Mouse (Mus musculus) urinary bladder, adult 2 months (tissue): ENCODE results near the gene Rgl1. TPM values are rescaled to one million over a fixed set of nuclear protein-coding genes. Genes with fewer than 3 reads are reported as not detected.

Source experiments
- DNase-seq: peaks from one replicate; pipeline ENCODE4 v3.0.0; 2022; ENCODE audit warnings: low spot score
- polyA plus RNA-seq: library from polyadenylated mRNA; depleted of rRNA; stranded (reverse); fragments of >200 nt; gene quantifications from 2 replicates; pipeline ENCODE4 v1.2.3, GENCODE M21; 2012; rRNA removed

The Rgl1 gene
- polyA plus RNA-seq, result 29.6 and 31.0 TPM in 2 replicates

- peak; percentile 95 for DNase-seq
Observed at GRCm38 (mm10) chr1:152766032-152766772, at the start of gene Rgl1, which contains the start of gene Arpc5. TSS of gene Rgl1 (minus strand) at chr1:152766351. TSS of gene Arpc5 (plus strand) at chr1:152766542.

DNA sequence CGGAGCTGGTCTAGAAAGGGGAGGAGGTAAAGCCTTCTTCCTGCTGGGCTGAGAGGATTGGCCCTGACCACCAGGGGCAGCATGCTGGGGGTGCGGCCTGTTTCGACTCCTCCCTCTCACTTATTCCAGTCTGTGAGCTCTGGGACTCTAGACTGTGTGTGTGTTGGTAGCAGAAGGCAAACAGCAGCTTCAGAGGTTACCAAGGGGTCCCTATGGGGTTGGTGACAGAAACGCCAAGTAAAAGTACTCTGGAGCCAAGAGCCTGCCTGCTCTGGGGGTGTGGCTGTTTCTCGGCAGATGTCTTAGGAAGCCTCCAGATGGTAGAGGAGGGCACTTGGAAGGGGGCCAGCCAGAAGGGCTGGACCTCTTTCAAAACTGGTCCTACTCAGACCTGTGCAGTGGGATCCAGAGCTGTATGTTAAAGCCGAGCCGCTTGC lies 49.1 kb upstream of the Rgl1 start:
- DNase-seq, result no peak

DNA sequence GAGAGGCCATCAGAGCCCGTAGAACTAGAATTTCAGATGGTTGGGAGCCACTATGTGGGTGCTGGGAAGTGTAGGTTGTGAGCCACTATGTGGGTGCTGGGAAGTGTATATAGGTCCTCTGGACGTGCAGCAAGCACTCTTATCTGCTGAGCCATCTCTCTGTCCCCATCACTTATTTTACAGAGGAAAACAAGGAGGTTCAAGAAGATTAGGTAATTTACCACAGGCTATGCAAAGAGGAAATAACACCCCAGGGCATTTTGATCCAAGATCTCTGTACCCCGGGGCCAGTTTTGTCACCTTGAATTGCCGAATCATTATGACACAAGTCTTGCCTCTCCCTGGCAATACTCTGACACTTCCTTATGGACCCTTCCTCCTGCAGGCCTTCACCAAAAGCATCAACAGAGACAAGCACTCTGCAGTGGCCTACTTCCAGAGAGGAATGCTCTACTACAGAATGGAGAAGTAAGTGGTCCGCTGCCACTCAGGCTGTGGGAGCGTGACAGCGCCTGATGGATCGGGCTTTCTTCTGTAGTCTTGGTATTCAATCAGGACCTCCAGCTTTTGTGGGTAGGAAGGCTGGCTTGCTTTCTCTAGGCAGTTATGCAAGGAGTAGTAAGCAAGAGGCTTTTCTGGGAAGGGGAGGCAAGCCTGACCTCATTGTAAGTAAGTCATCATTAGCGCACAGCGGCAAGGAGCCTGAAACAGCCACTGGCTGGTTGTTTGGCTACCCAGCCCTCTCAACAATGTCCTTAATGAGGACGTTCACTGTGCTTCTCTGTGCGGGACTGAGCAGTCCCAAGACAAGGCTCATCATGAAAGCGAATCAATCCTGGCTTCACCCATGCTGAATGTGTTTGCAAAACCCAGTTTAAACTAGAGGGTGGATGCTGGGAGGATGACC lies 44.6 kb upstream of the Rgl1 start:
- DNase-seq, result no peak

DNA sequence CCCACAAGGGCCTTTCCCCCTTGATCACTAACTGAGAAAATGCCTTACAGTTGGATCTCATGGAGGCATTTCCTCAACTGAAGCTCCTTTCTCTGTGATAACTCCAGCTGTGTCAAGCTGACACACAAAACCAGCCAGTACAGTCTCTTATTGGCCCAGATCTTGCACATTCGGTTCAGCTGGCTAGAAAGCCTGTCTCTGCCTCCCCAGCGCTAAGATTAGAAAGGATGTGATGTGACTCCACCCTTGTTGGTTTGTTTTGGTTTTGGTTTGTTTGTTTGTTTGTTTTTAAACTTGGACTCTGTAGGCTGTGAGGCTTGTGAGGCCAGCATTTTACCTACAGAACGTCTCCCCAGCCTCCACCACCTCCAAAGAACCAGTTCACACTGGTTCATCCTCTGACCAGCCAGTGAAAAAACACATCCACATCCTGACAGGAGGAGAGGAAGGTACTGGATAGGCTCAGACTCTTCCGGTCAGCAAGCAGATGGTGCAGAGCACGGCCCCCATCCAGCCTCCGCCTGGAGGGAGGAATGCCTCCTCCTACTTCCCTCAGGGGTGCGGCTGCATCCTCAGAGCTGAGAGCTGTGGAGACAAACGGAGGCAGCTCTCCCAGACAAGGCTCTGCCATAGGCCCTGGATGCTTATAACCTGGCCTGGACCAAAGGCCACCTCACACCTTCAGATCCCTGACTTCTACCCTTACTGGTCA lies 43.5 kb upstream of the Rgl1 start:
- DNase-seq, result no peak

GRCm38 (mm10) chr1:152808392-152808680 lies 42.2 kb upstream of the Rgl1 start:
- DNase-seq, result no peak

DNA sequence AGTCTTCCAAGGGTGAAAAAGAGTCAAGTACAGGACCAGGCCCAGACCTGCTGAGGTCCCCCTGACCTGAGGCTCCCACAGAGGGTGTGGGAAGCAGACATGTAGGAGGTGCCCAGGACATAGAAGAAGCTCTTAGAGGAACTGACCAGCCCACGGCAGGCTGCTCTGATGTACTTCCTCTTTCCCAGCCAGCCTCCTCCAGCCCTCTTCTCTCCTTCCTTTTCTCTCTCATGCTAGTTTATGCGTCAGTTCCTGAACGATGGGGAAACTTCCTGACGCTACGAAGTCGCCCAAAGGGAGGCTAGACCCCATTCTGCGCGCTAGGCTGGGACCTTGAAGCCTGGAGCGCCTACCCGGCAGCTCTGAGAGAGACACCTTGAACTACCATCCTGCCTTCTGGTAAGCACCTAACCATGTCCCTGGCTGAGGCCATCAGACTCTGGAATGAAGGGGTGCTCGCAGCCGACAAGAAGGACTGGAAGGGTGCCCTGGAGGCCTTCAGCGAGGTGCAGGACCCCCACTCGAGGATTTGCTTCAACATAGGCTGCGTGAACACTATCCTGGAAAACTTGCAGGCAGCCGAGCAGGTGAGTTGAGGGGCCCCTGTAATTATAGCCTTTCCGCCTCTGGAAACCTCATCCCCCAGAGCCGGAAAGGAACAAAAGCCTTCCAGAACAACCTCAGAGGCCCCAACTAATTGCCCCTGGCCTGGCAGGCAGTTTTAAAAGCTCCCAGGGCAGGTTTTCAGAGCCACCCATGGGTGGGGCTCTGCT lies 41.7 kb upstream of the Rgl1 start:
- no peak for DNase-seq

GRCm38 (mm10) chr1:152804907-152805306 lies 38.8 kb upstream of the Rgl1 start:
- no peak for DNase-seq

- no peak for DNase-seq
Observed at GRCm38 (mm10) chr1:152800633-152801176, 34.6 kb upstream of the Rgl1 start.

DNA sequence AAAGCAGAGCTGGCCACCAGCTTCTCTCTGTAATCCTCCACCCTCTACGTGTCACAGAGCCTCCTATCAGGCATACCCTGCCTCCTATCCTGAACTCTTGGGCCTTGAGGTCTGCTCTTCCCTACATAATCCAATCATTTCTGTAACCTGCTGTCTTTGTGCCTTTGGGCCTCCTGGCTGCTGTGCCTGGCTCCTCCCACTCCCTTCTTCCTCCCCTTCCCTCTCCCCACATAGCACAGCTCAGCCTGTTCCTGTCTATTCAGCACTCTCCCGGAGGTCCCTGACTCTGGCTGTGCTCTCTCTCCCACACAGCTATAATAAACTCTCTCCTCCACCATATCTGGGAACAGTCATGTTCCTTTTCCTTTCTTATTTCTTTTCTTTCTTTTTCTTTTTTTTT lies 33.7 kb upstream of the Rgl1 start, which contains the start of gene Ncf2:
Ncf2 (plus strand) TSS at position 298 of the 400 bp plus-strand sequence.
- DNase-seq, result no peak

- no peak for DNase-seq
Observed at GRCm38 (mm10) chr1:152798125-152798524, 32.0 kb upstream of the Rgl1 start.

DNA sequence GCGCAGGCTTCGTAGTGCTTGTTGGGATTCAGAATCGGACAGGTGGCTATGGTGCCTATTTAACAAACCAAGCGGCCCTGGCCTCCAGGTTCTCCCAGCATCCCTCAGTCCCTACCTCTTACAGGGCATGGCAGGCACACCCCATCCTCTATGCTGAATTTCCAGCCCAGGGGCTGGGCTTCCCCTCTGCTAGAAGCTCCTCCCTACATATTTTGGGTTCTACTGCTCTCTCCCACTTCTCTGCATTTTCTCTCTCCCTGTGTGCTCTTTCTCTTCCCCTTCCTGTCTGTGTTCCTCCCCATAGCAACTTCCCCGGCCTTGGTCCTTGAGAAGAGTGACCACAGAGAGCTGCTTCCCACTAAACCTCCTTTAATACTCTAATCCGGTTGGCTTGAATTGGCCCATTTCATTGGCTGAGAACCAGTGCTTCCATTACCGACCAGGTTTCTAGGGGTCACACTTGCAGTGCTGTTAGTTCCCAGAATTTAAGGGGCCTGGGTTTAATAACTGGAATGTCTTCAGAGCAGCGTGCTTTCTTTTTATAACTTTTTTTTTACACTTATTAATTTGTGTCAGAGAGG lies 30.6 kb upstream of the Rgl1 start:
- no peak for DNase-seq

- no peak for DNase-seq
Observed at GRCm38 (mm10) chr1:152795688-152796255, 29.6 kb upstream of the Rgl1 start.

DNA sequence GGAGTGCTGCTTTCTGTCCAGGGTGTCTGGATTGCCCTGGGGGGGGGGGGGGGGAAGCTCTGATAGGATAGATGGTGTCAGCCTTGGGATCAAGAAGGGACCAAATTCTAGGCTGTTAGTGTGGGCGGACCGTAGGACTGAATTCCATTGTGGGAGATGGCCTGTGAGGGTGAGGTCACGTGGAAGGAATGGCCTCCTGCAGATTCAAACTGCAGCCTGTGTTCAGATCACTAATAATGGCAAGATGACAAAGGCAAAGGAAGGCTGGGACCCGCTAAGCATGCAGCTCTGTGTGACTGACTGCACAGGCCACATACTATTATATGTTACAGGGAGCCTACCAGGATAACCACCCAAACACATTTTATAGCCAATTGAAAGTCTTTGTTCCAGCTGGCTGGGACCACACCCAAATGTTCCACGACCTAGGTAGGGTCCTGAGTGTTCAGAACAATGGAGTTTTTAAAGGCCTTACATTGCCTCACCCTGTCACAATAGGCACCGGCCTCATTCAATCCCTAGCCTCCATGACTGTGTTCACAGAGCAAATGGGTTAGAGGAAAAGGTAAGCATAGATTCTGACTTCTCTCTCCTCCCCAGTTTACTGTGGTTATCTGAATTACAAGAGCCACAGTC lies 27.5 kb upstream of the Rgl1 start:
- DNase-seq, result no peak

DNA sequence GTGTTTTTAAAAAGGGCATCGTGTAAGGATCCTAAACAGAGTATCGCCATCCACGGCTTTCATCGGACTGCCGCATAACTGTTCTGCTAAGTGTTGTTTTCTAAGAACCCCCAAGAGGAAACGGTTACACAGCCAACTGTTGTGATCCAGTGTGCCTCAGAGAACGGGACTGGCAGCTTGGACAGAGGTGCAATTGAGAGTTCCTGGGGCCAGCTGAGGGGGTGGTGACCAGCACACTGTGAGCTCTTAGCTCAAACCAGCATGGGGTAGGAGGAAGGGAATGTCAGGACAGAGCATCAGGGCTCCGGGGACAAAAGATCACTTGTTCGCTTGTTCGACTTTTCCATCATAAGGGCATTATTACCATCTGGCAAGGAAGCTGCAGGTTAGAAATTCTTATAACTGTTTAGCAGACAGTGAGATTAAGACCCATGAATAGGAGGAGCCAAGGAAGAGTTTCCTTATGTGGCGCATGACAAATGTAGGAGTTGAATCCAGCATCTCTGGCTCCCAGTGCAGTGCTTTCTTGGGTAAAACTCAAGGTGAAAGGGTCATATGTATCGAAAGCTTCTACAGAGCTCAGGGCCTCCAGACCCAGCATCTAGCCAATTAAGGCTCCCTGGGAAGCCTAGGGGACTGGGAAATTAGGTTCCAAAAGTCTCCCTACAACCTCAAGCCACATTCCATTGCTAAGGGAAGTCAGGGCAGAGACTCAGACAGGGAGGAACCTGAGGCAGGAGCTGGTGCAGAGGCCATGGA lies 26.8 kb upstream of the Rgl1 start:
- DNase-seq, result no peak

DNA sequence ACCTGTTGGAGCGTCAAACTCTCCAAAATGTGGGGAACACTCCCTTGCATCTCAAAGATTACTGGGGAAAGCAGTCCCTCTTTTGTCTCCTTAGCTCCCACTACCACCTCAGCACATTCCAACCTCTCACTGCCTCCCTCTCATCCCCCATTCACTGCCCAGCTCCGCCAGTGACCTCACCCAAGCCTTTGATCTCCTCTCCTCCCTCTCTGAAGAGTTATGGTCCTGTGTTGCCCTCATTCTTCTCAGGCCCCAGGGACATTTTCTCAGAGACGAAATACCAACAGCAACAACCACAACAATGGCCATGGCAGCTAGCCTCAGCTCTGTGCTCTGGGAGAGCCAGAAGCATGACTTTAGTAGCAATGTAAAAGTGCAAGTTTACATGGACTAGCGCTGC lies 25.1 kb upstream of the Rgl1 start:
- DNase-seq, result no peak

DNA sequence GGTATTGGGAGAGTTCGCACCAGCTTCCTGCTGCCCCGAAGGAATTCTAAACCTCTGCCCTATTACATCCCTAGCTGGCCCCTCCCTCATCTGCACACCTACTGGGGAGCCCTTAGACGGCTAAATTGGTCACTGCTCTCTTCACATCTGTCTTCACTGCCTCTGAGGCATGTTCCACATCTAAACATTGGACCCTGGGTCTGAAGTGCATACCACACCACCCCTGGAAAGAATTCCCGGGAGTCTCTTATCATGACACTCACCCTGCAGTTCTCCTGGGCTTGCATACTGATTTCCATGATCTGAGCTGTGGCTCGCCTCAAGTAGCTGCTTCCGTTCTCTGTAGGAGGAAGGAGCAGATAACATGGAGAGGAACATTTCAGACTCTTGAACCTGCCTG lies 24.7 kb upstream of the Rgl1 start:
- no peak for DNase-seq

DNA sequence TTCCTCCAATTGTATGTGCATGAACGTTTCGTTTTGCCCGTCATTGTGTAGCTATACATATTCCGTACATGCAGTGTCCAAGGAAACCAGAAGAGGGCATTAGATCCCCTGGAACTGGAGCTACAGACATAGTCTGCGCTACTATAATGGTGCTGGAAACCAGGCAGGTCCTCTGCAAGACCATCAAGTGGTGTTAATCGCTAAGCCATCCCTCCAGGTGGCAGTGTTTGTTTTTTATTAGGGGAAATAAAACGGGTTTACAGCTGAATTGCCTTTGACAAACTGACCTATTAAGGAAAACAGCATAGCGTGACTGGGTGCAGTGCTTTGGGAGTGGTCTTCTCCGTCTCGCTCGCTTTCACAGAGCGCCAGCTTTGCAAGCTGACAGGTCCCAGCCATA lies 24.1 kb upstream of the Rgl1 start:
- DNase-seq, result no peak

- no peak for DNase-seq
Observed at GRCm38 (mm10) chr1:152788121-152788660, 22.0 kb upstream of the Rgl1 start.

DNA sequence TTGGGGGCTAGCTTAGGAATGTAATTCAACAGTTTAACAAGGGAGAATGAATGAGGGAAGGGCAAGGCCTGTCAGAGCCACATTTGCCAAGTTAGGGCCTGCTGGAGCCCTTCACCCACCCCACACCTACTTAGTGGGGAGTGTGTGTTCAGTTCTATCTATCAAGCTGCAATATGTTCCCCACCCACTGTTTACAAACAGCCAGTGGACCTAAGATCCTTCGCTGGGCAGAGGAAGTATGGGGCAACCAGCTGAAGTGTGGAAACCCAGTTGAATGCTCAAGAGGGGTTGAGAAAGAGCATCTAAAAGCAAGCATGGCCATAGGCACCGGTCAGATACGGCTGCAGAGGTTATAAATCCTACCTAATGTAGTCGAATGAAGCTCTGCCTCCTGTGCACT lies 20.8 kb upstream of the Rgl1 start:
- no peak for DNase-seq
